Mouse (Mus musculus) hindbrain, embryonic 16.5 days (tissue): ENCODE measurements around the gene Aggf1. TPM values are rescaled to one million over a fixed set of nuclear protein-coding genes. Genes with fewer than 3 reads are reported as not detected.
A peak's percentile ranks its signal among the peaks of the same experiment; 100 is the strongest.

ENCODE experiments used
- ATAC-seq: fragments of 200-750 bp; cut with Nextera tagmentation; 2 replicates; pipeline ENCODE4 v1.8.0; 2017; ENCODE audit warnings: moderate TSS enrichment, moderate library complexity
- H3K27ac ChIP-seq: fragments of 300-500 bp; sonication (generic); 2 replicates; pipeline ENCODE4 v1.5.1; 2014; ENCODE audit warnings: low read depth, mild to moderate bottlenecking, control low read depth, low read length, moderate library complexity
- H3K27me3 ChIP-seq: fragments of 300-500 bp; sonication (generic); replicated peaks from 2 replicates; pipeline ENCODE4 v1.6.1; 2014; ENCODE audit warnings: low read length; ENCODE audit not compliant: control insufficient read depth, insufficient read depth
- H3K36me3 ChIP-seq: fragments of 300-500 bp; sonication (generic); 2 replicates; pipeline ENCODE4 v1.6.1; 2014; ENCODE audit warnings: mild to moderate bottlenecking, low read length, moderate library complexity, mixed read lengths; ENCODE audit not compliant: control insufficient read depth, insufficient read depth
- H3K4me1 ChIP-seq: fragments of 300-500 bp; sonication (generic); 2 replicates; pipeline ENCODE4 v1.6.1; 2014; ENCODE audit warnings: low read depth, low read length; ENCODE audit not compliant: control insufficient read depth, insufficient read depth
- H3K4me2 ChIP-seq: fragments of 300-500 bp; sonication (generic); 2 replicates; pipeline ENCODE4 v1.6.1; 2014; ENCODE audit warnings: mild to moderate bottlenecking, low read length, control low read depth, moderate library complexity
- H3K4me3 ChIP-seq: fragments of 300-500 bp; sonication (generic); 2 replicates; pipeline ENCODE4 v1.5.1; 2014; ENCODE audit warnings: mild to moderate bottlenecking, low read length, control low read depth, moderate library complexity
- H3K9ac ChIP-seq: fragments of 300-500 bp; sonication (generic); 2 replicates; pipeline ENCODE4 v1.6.1; 2014; ENCODE audit warnings: low read depth, mild to moderate bottlenecking, control low read depth, low read length, moderate library complexity
- H3K9me3 ChIP-seq: fragments of 300-500 bp; sonication (generic); 2 replicates; pipeline ENCODE4 v1.6.1; 2014; ENCODE audit warnings: mild to moderate bottlenecking, low read length, moderate library complexity; ENCODE audit not compliant: control insufficient read depth
- WGBS: fragments of 180-500 bp; shearing (Covaris S2); extraction: QIAGEN DNeasy Blood & Tissue Kit; methylation state at CpG from one replicate; pipeline ENCODE4 v1.1.7; 2014; 5-methylcytosine and 5-hydroxymethylcytosine counted together
- polyA plus RNA-seq: library from polyadenylated mRNA; unstranded; fragments of >200 nt; fragmentation: Nextera tagmentation; extraction: Ambion mirVana; gene quantifications from 2 replicates; pipeline ENCODE4 v1.2.1, GENCODE M21; 2015

The Aggf1 gene
- polyA plus RNA-seq, 1 experiment from 2014 or later: 31.4 TPM

DNA sequence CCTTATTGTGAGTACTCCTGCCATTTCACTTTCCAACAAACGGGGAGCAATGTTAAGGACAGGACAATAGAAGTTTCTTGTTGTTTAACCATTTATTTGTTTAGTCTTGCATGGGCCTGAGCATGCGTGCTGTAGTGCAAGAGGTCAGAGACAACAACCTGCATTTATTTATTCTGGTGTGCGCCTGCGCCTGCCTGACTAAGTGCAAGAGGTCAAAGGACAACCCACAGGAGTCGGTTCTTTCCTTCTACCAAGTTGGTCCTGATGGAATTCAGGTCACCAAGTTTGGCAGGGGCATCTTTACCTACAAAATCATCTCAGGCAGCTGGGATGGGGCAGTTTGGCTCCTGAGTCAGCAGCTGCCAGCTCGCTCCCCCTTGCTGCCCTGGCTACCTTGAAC, 29.3 kb downstream of the Aggf1 start:
- Histone ChIP-seq H3K4me1 (no peaks in the 10 kb centered on the region), H3K36me3 (peaks cover 6% of the 10 kb centered on the region), H3K27ac (no peak overlapping the region), H3K4me3 (no peak overlapping the region), H3K4me2 (no peak overlapping the region), H3K9me3 (no peaks in the 10 kb centered on the region), H3K9ac (no peak overlapping the region), H3K27me3 (no peaks in the 10 kb centered on the region)
- WGBS: 61% methylated on average over 6 of the region's 6 CpGs
- no peak for ATAC-seq

DNA sequence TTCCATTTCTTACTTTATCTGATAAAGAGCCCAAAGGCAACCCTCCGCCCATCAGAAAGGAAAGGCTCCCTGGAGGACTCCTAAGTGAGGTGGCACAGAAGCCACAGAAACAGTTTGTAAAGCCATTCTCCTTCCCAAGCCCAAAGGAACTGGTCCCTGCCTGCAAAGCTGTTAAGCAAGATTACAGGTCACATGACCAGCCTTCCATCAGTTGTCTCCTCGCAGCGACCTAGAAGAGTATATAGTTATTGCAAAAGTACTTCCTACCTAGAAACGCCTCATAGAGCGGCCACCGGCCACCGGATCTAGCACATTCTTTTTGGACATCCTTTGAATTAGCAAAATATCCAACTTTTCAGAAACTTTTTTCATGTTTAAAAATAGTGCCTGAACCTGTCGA, 31.7 kb downstream of the Aggf1 start:
- H3K27me3 ChIP-seq: no peaks in the 10 kb centered on the region
- H3K27ac ChIP-seq: no peak overlapping the region
- H3K36me3 ChIP-seq: peaks cover 8% of the 10 kb centered on the region
- H3K9me3 ChIP-seq: no peaks in the 10 kb centered on the region
- H3K4me2 ChIP-seq: no peak overlapping the region
- H3K4me1 ChIP-seq: no peaks in the 10 kb centered on the region
- H3K4me3 ChIP-seq: no peak overlapping the region
- WGBS: 97% methylated on average over 8 of the region's 8 CpGs
- no peak for ATAC-seq
- no peak overlapping the region for H3K9ac ChIP-seq

DNA sequence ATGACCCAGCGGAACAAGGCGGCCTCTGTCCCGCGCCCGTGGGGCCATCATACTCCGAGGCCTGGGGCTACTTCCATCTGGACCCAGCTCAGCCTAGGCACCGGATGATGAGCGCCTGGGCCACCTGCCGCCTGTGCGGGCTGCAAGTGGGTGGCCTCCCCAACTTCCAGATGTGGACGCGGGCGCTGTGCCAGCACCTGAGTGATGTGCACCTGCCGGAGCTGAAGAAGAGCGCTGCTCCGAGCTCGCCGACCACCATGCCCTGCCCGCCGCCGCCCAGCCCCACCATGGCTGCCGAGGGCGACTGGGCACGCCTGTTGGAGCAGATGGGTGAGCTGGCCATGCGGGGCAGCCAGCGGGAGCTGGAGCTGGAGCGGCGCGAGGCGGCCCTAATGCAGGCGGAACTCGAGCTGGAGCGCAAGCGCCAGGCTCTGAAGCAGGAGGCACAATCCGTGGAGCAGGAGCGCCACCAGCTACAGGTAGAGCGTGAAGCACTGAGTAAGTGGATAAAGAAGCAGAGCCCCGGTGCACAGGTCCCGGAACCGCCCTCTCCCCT, 39.0 kb downstream of the Aggf1 start:
- Histone ChIP-seq H3K36me3 (peaks cover 17% of the 10 kb centered on the region), H3K27me3 (no peaks in the 10 kb centered on the region), H3K9me3 (peaks cover 2% of the 10 kb centered on the region; the same call in 1 of the 2 replicates), H3K4me1 (no peaks in the 10 kb centered on the region), H3K4me2 (peak overlapping the region; percentile 43), H3K9ac (no peak overlapping the region), H3K27ac (peak overlapping the region; percentile 44; the same call in 1 of the 2 replicates), H3K4me3 (peak overlapping the region; percentile 28)
- WGBS: 53% methylated on average over 39 of the region's 40 CpGs
- peak; percentile 66 for ATAC-seq

DNA sequence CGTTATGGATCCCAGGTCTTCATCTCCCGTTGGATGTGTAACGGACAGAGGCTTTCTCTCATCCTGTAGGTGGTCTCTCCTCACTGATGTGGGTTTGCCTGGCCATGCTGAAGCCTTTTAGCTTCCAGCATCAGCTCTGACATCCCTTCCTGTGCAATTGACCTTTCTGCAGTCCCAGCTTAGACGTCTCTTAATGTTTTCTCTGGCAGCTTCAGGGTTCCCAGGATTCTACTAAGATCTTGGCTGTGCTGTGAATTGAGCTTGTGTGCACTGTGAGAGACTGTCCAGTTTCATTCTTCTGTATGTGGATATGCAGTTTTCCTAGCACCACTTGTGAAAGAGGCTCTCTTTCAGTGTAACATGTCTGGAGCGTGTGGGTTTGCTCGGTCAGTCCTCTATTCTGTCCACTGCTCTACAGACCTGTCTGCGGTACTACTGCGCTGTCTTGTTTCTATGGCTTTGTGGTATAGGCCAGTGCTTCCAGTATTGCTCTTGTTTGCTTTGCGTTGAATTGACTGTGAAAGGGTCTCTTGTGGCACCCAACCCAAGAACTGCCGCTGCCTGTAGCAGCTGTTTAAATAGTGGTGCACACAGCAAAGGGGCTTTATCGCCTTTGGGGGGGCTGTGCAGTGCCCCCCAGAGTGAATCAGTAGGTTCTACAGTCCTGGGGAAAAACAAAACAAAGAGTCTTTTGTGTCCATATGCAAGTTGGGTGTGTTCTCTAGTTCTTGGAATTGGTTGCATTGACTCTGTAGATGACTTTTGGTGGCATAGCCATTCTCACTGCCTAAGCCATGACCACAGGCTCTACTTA, 42.9 kb downstream of the Aggf1 start:
- H3K36me3 ChIP-seq: peaks cover 9% of the 10 kb centered on the region
- H3K4me2 ChIP-seq: no peak overlapping the region
- H3K27me3 ChIP-seq: no peaks in the 10 kb centered on the region
- WGBS: 78% methylated on average over 11 of the region's 11 CpGs
- H3K4me1 ChIP-seq: peaks cover 11% of the 10 kb centered on the region
- no peak overlapping the region for H3K27ac ChIP-seq
- peaks cover 2% of the 10 kb centered on the region; the same call in 1 of the 2 replicates for H3K9me3 ChIP-seq
- 0 out of 2 replicates have a peak, but pooled peaks have one; percentile 16 for ATAC-seq
- no peak overlapping the region for H3K4me3 ChIP-seq
- no peak overlapping the region for H3K9ac ChIP-seq

DNA sequence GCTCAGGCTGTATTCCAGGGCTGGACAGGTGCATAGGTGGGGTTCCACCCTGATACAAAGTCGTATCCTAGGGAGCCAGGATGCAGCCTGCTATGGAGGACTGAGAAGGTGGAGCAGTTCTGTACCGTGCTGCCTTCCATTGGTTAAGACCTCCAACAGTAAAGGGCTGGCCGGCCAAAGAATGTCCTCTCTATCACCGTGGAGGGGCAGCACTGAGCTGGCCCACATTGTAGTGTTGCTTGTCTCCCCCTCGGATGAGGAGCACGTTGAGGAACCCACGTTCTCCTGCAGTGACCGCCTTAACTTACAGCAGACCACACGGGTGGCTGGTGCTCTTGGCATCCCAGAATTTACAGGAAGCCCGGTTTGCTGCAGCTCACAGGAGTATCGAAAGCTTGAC, 44.6 kb downstream of the Aggf1 start:
- no peak overlapping the region for H3K9ac ChIP-seq
- no peak overlapping the region for H3K4me2 ChIP-seq
- no peak overlapping the region for H3K4me3 ChIP-seq
- no peaks in the 10 kb centered on the region for H3K27me3 ChIP-seq
- H3K27ac ChIP-seq: no peak overlapping the region
- peaks cover 2% of the 10 kb centered on the region; the same call in 1 of the 2 replicates for H3K9me3 ChIP-seq
- H3K36me3 ChIP-seq: no peaks in the 10 kb centered on the region
- no peak for ATAC-seq
- peaks cover 20% of the 10 kb centered on the region for H3K4me1 ChIP-seq
- 57% methylated on average over 11 of the region's 11 CpGs for WGBS

DNA sequence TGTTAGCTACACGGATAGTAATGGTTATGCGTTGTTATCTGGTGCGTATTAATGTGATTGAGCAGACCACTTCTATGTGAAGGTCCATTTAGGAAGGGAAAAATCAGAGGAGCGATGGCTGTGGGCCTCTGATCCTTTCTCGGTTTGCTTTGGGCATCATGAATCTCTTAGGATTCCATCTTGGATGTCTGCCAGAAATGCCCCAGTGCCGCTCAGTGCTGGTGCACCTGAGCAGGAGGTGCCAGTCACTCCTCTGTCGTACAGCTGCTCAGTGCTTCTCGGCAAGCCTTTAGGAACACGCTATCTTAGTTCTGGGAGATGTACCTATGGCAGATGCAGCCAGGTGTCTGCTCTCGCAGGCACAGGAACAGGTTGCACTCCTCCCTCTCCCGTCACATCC, 46.4 kb downstream of the Aggf1 start:
- no peaks in the 10 kb centered on the region for H3K36me3 ChIP-seq
- H3K27me3 ChIP-seq: no peaks in the 10 kb centered on the region
- ATAC-seq: no peak
- no peak overlapping the region for H3K4me3 ChIP-seq
- H3K4me1 ChIP-seq: peaks cover 20% of the 10 kb centered on the region
- WGBS: 76% methylated on average over 11 of the region's 11 CpGs
- no peak overlapping the region for H3K4me2 ChIP-seq
- H3K27ac ChIP-seq: no peak overlapping the region
- no peaks in the 10 kb centered on the region for H3K9me3 ChIP-seq
- H3K9ac ChIP-seq: no peak overlapping the region

DNA sequence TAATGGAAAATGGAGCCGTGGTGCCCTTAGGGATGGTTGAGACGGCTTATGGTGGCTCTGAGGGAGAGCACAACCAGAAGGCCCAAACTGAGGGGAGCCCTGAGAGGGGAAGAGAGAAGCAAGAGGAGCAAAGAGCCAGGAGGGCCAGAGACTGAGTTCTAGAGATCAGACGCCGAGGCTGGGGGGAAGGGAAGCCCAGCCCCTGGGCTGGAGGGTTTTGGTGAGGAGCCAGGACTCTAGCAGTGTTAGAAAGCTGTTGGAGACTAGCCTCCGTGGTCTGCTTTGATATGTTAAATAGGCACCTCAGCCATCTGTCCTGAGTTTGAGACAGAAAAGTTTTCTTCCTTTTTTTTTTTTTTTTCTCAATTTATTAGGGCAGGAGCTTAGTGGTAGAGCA, 47.8 kb downstream of the Aggf1 start:
- peak; percentile 24; the same call in 1 of the 2 replicates for ATAC-seq
- H3K27ac ChIP-seq: peak overlapping the region; percentile 79
- H3K4me2 ChIP-seq: peak overlapping the region; percentile 80
- H3K4me3 ChIP-seq: peak overlapping the region; percentile 97
- H3K36me3 ChIP-seq: no peaks in the 10 kb centered on the region
- H3K9me3 ChIP-seq: no peaks in the 10 kb centered on the region
- H3K27me3 ChIP-seq: no peaks in the 10 kb centered on the region
- H3K9ac ChIP-seq: peak overlapping the region; percentile 59
- peaks cover 20% of the 10 kb centered on the region for H3K4me1 ChIP-seq
- 2% methylated on average over 5 of the region's 5 CpGs for WGBS

DNA sequence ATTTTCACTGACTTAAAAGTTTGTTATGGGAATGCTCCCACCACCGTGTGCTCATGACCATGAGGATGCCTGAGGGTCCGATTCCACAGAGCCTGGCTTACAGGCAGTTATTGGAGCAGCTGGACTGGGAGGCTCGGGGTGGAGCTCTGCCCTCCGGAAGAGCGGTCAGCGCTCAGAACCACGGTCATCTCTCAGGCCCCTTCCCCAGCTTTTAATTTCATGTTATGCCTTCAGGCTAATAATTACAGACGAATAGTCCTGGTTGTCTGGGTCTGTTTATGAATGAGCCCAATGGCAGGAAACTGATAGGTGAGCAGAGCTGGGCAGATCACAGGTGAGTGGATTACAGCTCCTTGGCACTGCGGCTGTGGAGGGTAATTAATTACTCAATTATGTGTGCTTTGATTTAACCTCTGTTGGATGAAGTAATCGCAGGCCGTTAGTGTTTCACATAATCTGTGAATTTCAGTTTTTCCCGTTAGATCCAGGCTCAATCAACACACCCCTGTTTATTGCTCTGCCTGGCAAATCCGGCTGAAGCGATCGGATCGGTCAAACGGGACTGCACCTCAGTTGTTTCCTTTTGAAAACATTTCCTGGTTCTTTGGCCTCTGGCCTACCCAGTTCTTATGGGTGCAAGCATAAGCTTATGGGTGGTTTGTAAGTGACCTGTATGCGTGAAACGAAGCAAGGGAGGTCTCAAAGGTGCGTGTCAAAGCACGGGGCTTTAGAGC, 48.4 kb downstream of the Aggf1 start:
- 0 out of 2 replicates have a peak, but pooled peaks have one; percentile 19 for ATAC-seq
- Histone ChIP-seq H3K9ac (peak overlapping the region; percentile 59), H3K27me3 (no peaks in the 10 kb centered on the region), H3K4me3 (peak overlapping the region; percentile 97), H3K4me1 (peaks cover 20% of the 10 kb centered on the region), H3K27ac (peak overlapping the region; percentile 79), H3K36me3 (no peaks in the 10 kb centered on the region), H3K4me2 (peak overlapping the region; percentile 80), H3K9me3 (no peaks in the 10 kb centered on the region)
- WGBS: 5% methylated on average over 21 of the region's 21 CpGs
